Mouse (Mus musculus) cerebellum, adult 18-20 months (tissue): ENCODE measurements around the gene Sorbs2.

ENCODE experiments used
- DNase-seq, 2 experiments: peaks; one replicate each; pipeline ENCODE4 v3.0.0; 2021

The Sorbs2 gene

GRCm38 (mm10) chr8:45507634-45508321 is at the start of gene Sorbs2:
Sorbs2 (plus strand) TSS chr8:45507788.
- DNase-seq, result peak in 1 of 2 experiments; percentile 3

- no peak for DNase-seq
Observed at GRCm38 (mm10) chr8:45457874-45458273, 49.7 kb upstream of the Sorbs2 start.

- no peak for DNase-seq
Observed at GRCm38 (mm10) chr8:45469006-45469405, 38.6 kb upstream of the Sorbs2 start.

- DNase-seq, result peak in 1 of 2 experiments; percentile 12
Observed at GRCm38 (mm10) chr8:45469507-45470178, 37.9 kb upstream of the Sorbs2 start.

- no peak for DNase-seq
Observed at GRCm38 (mm10) chr8:45480886-45481285, 26.7 kb upstream of the Sorbs2 start.

- DNase-seq, result no peak
Observed at GRCm38 (mm10) chr8:45486281-45486680, 21.3 kb upstream of the Sorbs2 start.

DNA sequence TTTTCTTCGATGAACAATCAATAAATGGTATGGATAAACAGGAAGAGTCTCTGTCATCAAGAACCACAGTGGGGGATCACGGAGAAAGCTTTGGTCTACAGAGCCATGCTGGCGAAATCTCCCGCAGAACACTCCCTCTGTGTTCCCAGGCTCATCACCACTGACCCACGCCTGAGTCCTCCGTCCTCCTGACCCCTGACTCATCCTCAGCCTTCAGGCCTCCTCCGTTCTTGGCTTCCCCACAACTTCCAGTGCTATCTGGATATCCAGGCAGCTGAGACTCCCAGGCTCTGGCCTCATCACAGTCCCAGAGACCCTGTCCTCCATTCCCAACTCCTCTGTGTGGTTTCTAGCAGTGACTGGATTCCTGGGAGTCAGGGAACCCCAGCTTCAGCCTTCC is 3.6 kb upstream of the Sorbs2 start:
- no peak for DNase-seq

DNA sequence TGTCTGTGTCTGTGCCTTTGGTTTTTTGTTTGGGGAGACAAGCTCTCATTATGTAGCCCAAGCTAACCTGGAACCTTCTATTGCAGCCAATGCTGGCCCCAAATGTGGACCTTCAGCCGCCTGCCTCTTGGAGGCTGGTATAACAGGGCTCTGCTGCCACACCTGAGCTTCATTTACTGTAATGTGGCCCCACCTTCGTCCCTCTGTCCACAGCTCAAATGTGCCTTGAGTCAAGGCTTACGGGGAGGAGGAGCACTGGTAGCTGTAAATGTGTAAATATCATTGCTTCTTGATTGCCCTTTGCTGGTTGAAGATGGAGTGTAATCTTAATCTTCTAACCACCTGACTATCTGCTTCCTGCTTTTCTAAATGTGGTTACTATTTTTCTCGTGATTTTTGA is 1.2 kb upstream of the Sorbs2 start:
- no peak for DNase-seq

GRCm38 (mm10) chr8:45507277-45507633 is 333 bp upstream of the Sorbs2 start:
- DNase-seq, result no peak

GRCm38 (mm10) chr8:45508521-45509104 is 1.0 kb downstream of the Sorbs2 start:
- no peak for DNase-seq

DNA sequence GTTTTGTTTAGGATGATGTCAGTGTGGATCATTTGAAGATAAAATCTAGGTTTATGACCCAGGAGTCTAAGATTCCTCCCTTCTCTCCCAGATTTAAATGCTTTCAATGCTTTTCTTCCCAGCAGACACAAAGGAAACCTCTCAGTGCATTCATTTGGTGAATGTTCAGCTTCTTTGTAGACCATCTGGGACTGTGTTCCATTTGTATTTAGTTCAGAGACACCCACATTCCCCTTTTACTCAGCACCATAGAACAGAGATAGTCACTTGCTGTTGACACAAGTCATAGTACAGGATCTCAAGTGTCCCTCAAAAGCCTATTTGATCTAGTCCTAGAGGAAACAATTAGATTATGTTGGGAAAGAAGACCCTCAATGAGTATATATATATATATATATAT is 4.8 kb downstream of the Sorbs2 start:
- no peak for DNase-seq

DNA sequence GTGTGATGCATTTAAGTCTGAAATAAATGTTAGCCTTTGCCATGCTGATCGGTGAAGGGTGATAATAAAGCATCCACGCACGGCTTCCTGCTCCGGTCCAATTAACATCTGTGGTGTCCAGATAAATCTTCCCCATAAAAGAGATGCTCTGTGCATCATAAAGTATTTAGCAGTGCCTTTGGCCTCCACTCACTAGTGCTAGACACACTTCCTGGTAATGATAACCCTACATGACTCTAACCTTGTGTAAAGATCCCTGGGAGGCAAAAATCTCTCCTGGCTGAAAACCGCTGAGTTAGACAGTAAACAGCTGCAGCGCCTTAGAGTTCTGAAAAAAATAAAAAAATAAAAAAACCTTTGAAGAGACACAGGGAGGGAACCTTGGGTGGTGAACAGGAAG is 14.0 kb downstream of the Sorbs2 start:
- DNase-seq, result no peak

DNA sequence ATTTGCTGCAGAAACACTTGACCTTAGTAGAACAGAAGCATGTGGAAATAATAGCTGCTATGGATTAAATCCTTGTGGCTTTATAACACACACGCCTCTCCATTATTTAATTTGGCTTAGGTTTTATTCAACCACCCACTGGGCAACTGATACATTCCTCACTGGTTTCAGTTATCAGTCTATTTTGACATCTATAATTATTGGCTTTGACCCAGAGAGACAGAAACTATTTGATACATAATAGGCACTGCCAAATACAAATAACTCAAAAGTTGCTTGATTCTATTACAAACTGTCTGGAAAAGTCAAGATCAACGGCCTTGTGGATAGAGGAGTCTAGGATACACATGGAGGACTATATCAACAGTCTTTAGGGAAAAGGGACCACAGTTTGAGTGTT is 20.1 kb downstream of the Sorbs2 start:
- no peak for DNase-seq

- DNase-seq, result no peak
Observed at GRCm38 (mm10) chr8:45528890-45529289, 21.3 kb downstream of the Sorbs2 start.

DNA sequence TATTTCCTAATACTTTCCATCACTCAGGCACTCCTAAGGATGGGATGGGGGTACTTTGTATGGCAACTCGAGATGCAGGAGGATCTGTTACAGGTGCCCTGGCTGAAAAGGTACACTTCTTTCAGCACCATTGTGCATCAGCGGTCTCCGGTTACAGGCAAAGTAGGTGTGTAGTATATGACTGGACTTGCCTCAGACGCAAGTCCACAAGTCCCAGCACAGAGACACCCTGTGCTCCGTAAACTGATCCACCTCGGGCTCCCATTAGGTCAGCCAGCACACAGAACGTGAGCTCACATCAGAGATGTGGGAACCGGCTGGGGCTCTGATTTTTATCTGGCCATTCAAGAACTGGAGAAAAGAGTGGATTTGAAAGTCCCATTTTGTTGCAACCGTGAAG is 29.0 kb downstream of the Sorbs2 start:
- DNase-seq, result no peak

DNA sequence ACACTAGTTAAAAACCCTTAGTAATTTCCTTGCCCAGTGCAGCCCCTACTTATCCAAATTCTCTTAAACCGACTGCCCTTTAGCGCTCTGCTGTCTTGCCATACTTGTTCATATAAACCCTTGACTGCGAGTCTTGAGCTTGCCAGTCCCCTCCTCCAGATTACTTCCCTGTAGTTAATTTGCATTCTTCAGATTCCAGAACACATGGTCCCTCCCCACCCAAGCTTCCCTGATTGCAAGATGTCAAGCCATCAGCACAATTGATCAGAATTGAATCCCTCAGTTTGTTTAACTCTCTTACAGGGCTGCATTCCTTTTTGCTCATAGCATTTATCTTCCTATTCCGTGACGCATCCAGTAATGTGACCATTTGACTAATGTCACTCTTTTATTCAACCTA is 32.9 kb downstream of the Sorbs2 start:
- no peak for DNase-seq

GRCm38 (mm10) chr8:45552175-45552574 is 44.6 kb downstream of the Sorbs2 start:
- no peak for DNase-seq

DNA sequence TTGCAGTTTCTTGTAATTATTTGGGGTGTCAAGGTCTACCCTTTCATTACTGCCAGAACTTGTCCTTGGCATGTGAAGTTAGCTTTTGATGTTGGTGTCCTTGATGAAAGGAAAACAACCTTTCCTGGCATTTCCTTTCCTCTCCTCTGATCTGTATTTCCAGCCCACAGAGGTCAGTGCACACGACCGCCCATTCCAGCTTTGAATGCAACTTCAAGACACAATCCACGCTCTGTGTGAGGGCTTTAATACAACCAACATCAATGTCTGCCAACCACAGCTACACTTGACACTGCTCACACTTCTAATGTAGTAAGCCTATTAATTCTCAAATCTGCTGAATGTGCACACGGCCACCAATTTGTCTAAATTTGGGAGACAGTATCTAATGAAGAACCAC is 47.0 kb downstream of the Sorbs2 start:
- DNase-seq, result no peak

GRCm38 (mm10) chr8:45557936-45558335 is 50.3 kb downstream of the Sorbs2 start:
- DNase-seq, result peak in 1 of 2 experiments; percentile 7

DNA sequence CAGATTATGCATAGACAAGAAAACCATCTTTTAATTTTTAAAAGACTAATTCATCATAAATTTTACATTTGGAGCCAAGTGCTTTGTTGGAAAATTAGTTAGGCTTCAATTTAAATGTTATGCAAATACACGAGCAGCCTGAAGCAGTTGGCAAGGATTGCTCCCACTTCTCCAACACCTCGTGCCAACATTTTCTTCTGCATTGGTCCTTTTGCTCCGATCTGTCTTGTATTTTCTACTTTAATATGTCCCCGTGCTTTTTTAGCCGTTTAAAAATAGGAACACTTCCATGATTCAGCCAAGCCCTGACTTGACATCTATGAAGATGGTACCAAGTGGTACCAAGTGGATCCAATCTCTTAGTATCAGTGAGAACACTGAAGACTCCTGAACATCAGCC is 50.8 kb downstream of the Sorbs2 start:
- DNase-seq, result no peak

DNA sequence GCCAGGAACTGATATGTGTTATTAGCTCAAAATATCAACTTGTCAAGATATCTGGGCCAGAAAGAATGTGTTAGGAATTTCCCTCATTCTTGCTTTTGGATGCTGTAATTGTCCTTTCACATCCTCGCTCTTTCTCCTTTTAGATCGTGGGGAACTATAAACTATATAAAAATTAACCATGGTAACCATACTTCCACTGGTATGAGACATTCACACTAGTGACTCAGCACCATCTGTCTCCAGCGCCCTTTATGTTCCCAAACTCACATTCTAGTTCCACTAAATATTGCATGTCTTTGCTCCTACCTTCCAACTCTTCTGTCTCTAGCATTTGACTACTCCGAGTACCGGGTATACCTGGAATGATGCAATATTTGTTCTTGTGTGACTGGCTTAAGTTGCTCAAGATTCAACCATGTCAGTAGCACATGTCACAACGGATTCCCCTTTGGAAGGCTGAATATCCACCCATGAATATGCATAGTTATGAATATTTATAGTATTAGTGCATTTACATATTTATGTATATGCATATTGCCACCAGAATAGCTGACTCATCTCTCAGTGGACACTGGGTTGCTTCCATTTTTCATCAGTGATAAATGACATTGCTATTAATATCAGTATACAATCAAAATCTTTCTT is 51.7 kb downstream of the Sorbs2 start:
- no peak for DNase-seq

DNA sequence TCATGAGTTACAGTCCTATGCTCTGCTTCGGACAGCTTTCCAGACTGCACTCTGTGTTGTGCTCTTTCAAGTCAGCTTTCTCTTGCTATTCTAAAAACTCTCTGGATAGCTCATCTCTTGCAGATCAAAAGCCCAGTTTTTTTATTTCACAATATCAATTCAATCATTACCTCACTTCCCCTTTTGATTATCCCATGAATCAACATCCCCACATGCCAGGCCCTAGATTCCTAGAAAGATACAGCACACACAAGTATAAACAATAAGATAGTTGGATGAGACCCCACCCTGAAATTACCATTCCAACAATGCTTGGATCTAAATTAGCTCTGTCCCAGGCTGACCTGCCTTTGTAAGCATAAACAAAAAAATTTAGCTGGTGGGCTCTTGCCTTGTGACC is 57.6 kb downstream of the Sorbs2 start:
- no peak for DNase-seq

- DNase-seq, result no peak
Observed at GRCm38 (mm10) chr8:45570117-45570516, 62.5 kb downstream of the Sorbs2 start.
